12 mouse cellular contexts compared by ENCODE assay signal in the genomic region with DNA sequence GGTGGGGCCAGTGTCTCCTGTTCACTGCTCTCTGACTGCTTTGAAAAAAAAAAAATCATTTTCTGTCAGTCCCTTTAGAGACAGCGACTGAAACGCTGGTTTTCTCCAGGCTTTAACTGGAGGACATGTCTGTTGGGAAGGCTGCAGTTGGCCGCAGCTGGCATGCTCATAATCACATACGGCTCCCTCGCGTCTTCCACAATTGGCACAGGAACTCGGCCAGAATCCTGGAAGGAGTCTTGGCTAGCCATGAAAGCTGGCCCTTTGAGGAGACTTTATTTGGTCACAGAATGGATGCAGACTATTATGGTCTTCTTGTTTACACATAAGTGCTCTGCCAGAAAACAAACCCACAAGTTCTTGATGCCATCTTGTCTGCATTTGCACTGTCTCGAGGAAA.
DNase-seq lines count a peak whose midpoint lies in the region; ATAC-seq and TF ChIP-seq lines count a peak whose summit lies in the region.
"Had no signal": no experiment of that assay in that cellular context is flagged by ENCODE, and none has a peak within 500 bp of the region (broad histone marks: within the 10 kb centered on the region; RNA-seq: fewer than 3 reads in every experiment).

No protein-coding gene starts in this region.

- H3K4me3 ChIP-seq in hindbrain, postnatal 0 days (ENCODE audit: low read length), result no peak overlapping the region
- H3K4me3 ChIP-seq in hindbrain, embryonic 13.5 days, result no peak overlapping the region
- no peak overlapping the region for H3K4me3 ChIP-seq in liver, embryonic 11.5 days (ENCODE audit: low read depth, low read length)
- H3K4me3 ChIP-seq: embryonic facial prominence, embryonic 12.5 days; liver, embryonic 13.5 days; myocyte had no signal

- H3K4me1 ChIP-seq in hindbrain, postnatal 0 days (ENCODE audit: insufficient read depth, low read length), result peaks cover 7% of the 10 kb centered on the region; the same call in 1 of the 2 replicates
- no peaks in the 10 kb centered on the region for H3K4me1 ChIP-seq in hindbrain, embryonic 13.5 days (replicated peaks)
- no peaks in the 10 kb centered on the region for H3K4me1 ChIP-seq in liver, embryonic 11.5 days (replicated peaks; ENCODE audit: control insufficient read depth, insufficient read depth, low read length)
- H3K4me1 ChIP-seq: embryonic facial prominence, embryonic 12.5 days; liver, embryonic 13.5 days had no signal

- H3K9ac ChIP-seq in hindbrain, postnatal 0 days (replicated peaks; ENCODE audit: low read length), result no peak overlapping the region
- no peak overlapping the region for H3K9ac ChIP-seq in hindbrain, embryonic 13.5 days
- H3K9ac ChIP-seq in liver, embryonic 11.5 days (ENCODE audit: low read depth, low read length), result no peak overlapping the region
- H3K9ac ChIP-seq: embryonic facial prominence, embryonic 12.5 days; liver, embryonic 13.5 days had no signal

- no peak for TF ChIP-seq CTCF in hindbrain, postnatal 0 days (IDR thresholded peaks at IDR 0.05; ENCODE audit: low read depth)

- H3K9me3 ChIP-seq in hindbrain, postnatal 0 days (ENCODE audit: low read length), result no peaks in the 10 kb centered on the region
- H3K9me3 ChIP-seq in hindbrain, embryonic 13.5 days, result no peaks in the 10 kb centered on the region
- H3K9me3 ChIP-seq in liver, embryonic 11.5 days (ENCODE audit: control insufficient read depth, low read length), result no peaks in the 10 kb centered on the region
- H3K9me3 ChIP-seq: embryonic facial prominence, embryonic 12.5 days; liver, embryonic 13.5 days had no signal

- no peaks in the 10 kb centered on the region for H3K27me3 ChIP-seq in hindbrain, postnatal 0 days (ENCODE audit: insufficient read depth, low read length)
- no peaks in the 10 kb centered on the region for H3K27me3 ChIP-seq in hindbrain, embryonic 13.5 days
- H3K27me3 ChIP-seq in liver, embryonic 11.5 days (replicated peaks; ENCODE audit: control insufficient read depth, insufficient read depth, low read length), result no peaks in the 10 kb centered on the region
- H3K27me3 ChIP-seq: embryonic facial prominence, embryonic 12.5 days; liver, embryonic 13.5 days had no signal

- no peaks in the 10 kb centered on the region for H3K36me3 ChIP-seq in hindbrain, postnatal 0 days (ENCODE audit: insufficient read depth, low read length)
- no peaks in the 10 kb centered on the region for H3K36me3 ChIP-seq in hindbrain, embryonic 13.5 days
- H3K36me3 ChIP-seq in liver, embryonic 11.5 days (ENCODE audit: control insufficient read depth, insufficient read depth, low read length), result no peaks in the 10 kb centered on the region
- H3K36me3 ChIP-seq: embryonic facial prominence, embryonic 12.5 days; liver, embryonic 13.5 days had no signal

- WGBS in hindbrain, postnatal 0 days, result 33% methylated on average over 8 of the region's 8 CpGs
- 76% methylated on average over 8 of the region's 8 CpGs for WGBS in hindbrain, embryonic 13.5 days
- WGBS in liver, embryonic 11.5 days, result 77% methylated on average over 8 of the region's 8 CpGs

- DNase-seq in adrenal gland, postnatal 14 days, result peak; percentile 14
- no peak for DNase-seq in adrenal gland, postnatal 36 days
- DNase-seq in hindbrain, postnatal 0 days (ENCODE audit: low spot score), result peak; percentile 83
- DNase-seq in frontal cortex, postnatal 10 days (ENCODE audit: low spot score in 2 of 2), result peak; percentile 19 to 36
- peak; percentile 80 to 84 for DNase-seq in right cerebral cortex, postnatal 10 days (ENCODE audit: low spot score in 2 of 2)
- DNase-seq in liver, embryonic 11.5 days (ENCODE audit: low spot score), result no peak
- no peak for DNase-seq in thymus, postnatal 10 days (ENCODE audit: low spot score in 2 of 2)
- DNase-seq: kidney, adult 9 months; liver, embryonic 13.5 days had no signal

- H3K27ac ChIP-seq in hindbrain, postnatal 0 days, result peak overlapping the region; percentile 20; the same call in 1 of the 2 replicates
- no peak overlapping the region for H3K27ac ChIP-seq in hindbrain, embryonic 13.5 days
- H3K27ac ChIP-seq in liver, embryonic 11.5 days (ENCODE audit: low read depth, low read length), result no peak overlapping the region
- H3K27ac ChIP-seq: embryonic facial prominence, embryonic 12.5 days; liver, embryonic 13.5 days had no signal

- peak; percentile 71 for ATAC-seq in hindbrain, postnatal 0 days
- no peak for ATAC-seq in hindbrain, embryonic 13.5 days (ENCODE audit: low FRiP score)
- ATAC-seq in liver, embryonic 11.5 days (replicated peaks; ENCODE audit: low FRiP score), result no peak

- no peak overlapping the region for H3K4me2 ChIP-seq in hindbrain, postnatal 0 days (ENCODE audit: low read depth, low read length)
- no peak overlapping the region for H3K4me2 ChIP-seq in hindbrain, embryonic 13.5 days
- H3K4me2 ChIP-seq in liver, embryonic 11.5 days, result no peak overlapping the region
- H3K4me2 ChIP-seq: embryonic facial prominence, embryonic 12.5 days; liver, embryonic 13.5 days had no signal

Comparison
In these comparisons a context has a peak if more than half of its experiments do, and no peak if none do; other contexts are left out.
1. DNase-seq: peak in adrenal gland, postnatal 14 days (single experiment), hindbrain, postnatal 0 days (single experiment), frontal cortex, postnatal 10 days (2 of 2) and right cerebral cortex, postnatal 10 days (2 of 2); none in adrenal gland, postnatal 36 days (0 of 2), liver, embryonic 11.5 days (single experiment) and thymus, postnatal 10 days (0 of 2).